Mouse (Mus musculus) left cerebral cortex, adult 9 months (tissue): Measurements from ENCODE around the gene Ehmt2.
"Not testable (repeated sequence)": the region's sequence is repeated elsewhere in the genome, so short reads cannot be mapped to it uniquely, and the experiment has no call there.

ENCODE experiments used
- DNase-seq, 2 experiments: peaks; one replicate each; pipeline ENCODE4 v3.0.0; 2022; ENCODE audit warnings: low spot score in 2 of 2

Gene Ehmt2

GRCm38 (mm10) chr17:34952378-34953040 is 54.2 kb downstream of the Ehmt2 start:
- peak; percentile 52 to 77 for DNase-seq

- no peak for DNase-seq
Measured at GRCm38 (mm10) chr17:34953258-34953657, 55.0 kb downstream of the Ehmt2 start.

- no peak for DNase-seq
Measured at GRCm38 (mm10) chr17:34953904-34954303, 55.6 kb downstream of the Ehmt2 start.

GRCm38 (mm10) chr17:34954831-34955230 is 56.6 kb downstream of the Ehmt2 start:
- DNase-seq, result no peak

- DNase-seq, result no peak
Measured at GRCm38 (mm10) chr17:34955884-34956283, 57.6 kb downstream of the Ehmt2 start.

- DNase-seq, result no peak
Measured at GRCm38 (mm10) chr17:34956340-34956739, 58.1 kb downstream of the Ehmt2 start.

- not testable (repeated sequence) for DNase-seq
Measured at GRCm38 (mm10) chr17:34957291-34957690, 59.0 kb downstream of the Ehmt2 start.

- not testable (repeated sequence) for DNase-seq
Measured at GRCm38 (mm10) chr17:34957966-34958365, 59.7 kb downstream of the Ehmt2 start.

DNA sequence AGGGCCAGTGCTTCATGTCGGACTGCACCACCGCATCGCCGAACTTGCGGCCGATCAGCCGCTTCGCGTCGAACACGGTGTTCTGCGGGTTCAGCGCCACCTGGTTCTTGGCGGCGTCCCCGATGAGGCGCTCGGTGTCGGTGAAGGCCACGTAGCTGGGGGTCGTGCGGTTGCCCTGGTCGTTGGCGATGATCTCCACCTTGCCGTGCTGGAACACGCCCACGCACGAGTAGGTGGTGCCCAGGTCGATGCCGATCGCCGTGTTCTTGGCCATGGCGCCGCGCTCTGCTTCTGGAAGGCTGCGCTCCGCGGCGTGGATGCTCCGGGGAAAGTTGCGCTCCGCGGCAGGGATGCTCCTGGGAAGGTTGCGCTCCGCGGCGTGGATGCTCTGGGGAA is 60.5 kb downstream of the Ehmt2 start:
- not testable (repeated sequence) for DNase-seq

DNA sequence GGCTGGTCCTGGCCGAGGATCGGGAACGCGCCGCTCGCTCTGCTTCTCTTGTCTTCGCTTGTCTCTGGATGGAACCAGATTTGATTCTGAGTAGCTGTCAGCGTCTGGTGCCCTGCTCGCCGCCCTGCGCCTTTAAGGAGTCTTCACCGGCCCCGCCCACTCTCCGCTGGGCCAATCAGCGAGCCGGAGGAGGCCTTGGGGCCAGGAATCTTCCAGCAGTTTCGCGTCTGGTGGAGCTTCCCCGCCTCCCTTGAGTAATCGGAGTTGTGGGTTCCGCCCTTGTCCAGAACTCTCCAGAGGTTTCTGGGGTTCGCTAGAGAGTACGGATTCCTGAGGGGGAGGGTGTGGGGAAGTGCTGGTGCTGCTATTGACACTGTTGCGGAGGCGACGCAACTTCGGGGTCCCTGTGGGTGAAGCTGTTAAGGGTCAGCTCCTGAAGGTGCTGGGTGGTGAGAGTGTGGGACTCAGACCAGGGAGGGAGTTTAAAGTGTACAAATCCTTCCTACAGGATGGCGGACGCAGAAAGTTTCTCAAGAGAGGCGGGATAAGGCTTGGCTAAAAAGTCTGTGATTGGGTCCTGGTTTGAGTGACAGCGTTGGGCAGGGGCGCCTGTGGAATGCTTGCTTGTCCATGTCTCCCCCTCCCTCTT is 61.0 kb downstream of the Ehmt2 start, which contains the start of gene Hspa1b:
TSS of gene Hspa1b (minus strand) at position 109 of the 649 bp plus-strand sequence.
- DNase-seq, result peak; percentile 69 to 85

GRCm38 (mm10) chr17:34959881-34960515 is 61.7 kb downstream of the Ehmt2 start:
- DNase-seq, result no peak

DNA sequence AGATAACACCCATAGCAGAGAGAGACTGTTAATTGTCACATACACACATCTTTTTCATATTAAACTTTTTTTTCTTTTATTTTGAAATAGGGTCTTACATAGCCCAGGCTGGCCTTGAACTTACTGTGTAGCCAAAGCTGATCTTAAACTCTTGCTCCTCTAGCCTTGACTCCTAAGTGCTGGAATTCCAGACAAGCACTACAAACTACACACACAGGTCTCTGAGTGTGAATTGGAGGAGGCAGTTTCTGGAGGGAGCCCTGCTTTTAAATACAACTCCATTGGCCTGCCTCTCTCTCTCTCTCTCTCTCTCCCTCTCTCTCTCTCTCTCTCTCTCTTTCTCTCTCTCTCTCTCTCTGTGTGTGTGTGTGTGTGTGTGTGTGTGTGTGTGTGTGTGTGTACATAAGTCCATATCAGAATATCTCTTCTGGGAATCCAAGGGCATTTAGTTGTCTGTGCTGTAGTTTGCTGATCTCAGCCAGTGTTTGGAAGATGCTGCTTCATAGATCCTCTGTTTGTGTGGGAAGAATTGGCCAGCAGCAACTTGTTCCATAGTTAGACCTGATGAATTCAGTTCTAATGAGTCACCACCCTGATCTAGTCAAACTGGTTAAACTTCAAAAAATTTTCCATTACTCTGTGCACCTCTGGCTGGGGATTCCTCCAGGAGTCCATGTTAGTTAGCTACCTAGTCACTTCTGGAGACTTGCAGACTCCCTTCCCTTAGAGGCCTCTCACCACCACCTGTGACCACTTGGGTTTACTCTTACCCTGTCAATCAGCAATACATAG is 62.6 kb downstream of the Ehmt2 start:
- peak in 1 of 2 experiments; percentile 26 for DNase-seq

GRCm38 (mm10) chr17:34962125-34962524 is 63.9 kb downstream of the Ehmt2 start:
- DNase-seq, result no peak

GRCm38 (mm10) chr17:34962841-34963240 is 64.6 kb downstream of the Ehmt2 start:
- no peak for DNase-seq
